Mouse (Mus musculus) kidney, postnatal 14 days (tissue): ENCODE measurements at regions not wholly inside any gene's neighbourhood (a gene's known extent, or its start where the extent isn't known, plus 50 kb on each side); places are given as distances from the start of the nearest gene placed in this dataset.
A peak's percentile ranks its signal among the peaks of the same experiment; 100 is the strongest.

Source experiments
- DNase-seq: peaks from one replicate; pipeline ENCODE4 v3.0.0; 2022; ENCODE audit warnings: mixed read lengths

DNA sequence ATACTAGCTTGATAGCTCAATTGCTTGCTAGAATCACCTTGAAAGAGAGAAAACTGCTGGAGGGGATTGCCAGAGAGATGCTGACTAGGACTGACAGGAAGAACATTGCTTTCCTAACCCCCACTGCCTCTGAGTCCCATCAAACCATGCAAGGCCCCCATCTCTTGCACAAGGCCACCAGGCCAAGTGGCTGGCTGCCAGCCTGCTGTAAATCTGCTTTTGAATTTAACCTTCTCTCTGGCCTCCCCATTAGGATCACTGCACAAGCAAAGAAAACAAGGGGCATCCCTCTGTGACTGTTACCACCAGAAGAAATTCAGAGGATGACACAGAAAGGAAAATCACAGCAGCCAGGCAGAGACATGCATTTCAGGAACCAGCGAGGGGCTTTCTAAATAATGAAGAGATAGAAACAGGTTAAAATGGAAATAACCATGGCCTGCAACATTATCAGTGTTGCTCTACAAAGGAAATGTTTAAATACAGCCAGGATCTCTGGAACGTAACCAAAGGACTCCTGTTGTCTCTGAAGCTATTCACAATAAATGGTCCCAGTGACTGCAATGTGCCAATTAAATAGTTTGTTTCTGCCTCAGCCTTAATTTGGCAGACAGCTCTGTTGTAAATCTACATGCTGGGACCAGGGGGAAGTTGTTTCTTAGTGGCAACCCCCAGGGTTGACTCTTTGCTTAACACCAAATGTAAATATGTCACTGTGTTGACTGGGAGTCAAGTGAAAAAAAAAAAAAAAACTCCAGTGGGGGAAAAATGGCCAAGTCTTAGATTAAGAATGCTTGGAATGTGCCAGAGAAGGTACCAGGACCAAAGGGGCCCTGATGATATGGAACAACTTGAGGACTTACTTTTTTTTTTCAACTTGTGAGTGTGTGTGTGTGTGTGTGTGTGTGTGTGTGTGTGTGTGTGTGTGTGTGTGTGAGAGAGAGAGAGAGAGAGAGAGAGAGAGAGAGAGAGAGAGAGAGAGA, 233.9 kb upstream of the Epha4 start:
- DNase-seq, result peak; percentile 73

- DNase-seq, result no peak
Observed at GRCm38 (mm10) chr1:77732099-77732498, 217.2 kb upstream of the Epha4 start.

DNA sequence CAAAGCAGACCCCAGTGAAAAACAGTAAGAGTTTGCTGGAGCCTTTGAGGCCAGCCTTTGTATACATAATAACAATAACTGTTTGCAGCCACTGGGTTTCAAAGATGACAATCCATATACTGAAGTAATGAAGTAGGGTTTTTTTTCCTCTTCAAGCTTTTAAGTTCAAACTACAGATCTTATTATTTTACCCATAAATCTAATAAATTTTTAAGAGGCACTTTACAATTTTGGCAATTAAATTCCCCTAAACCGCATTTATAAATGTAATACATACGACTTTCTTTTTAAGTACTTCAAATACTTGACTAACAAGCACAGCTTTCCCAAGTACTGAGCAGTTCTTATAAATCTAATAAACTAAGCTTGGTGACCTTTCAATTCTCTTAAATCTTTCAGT, 212.7 kb upstream of the Epha4 start:
- no peak for DNase-seq

DNA sequence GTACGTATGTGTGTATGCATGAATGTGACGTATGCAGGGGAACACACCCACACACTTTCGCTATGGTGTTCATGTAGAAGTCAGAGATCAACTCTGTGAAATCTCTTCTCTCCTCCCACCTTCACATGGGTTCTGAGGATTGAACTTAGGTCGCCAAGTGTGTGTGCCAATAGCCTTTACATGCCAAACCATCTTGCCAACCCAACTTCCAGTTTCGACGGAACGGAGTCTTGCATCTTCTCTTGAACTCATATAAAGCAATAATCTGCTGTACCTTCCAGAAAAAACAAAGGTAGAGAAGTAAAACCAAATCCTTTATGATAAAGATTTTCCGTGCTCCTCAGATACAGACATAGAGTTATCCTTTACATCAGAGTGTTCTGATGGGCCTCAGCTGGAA, 208.4 kb upstream of the Epha4 start:
- no peak for DNase-seq

DNA sequence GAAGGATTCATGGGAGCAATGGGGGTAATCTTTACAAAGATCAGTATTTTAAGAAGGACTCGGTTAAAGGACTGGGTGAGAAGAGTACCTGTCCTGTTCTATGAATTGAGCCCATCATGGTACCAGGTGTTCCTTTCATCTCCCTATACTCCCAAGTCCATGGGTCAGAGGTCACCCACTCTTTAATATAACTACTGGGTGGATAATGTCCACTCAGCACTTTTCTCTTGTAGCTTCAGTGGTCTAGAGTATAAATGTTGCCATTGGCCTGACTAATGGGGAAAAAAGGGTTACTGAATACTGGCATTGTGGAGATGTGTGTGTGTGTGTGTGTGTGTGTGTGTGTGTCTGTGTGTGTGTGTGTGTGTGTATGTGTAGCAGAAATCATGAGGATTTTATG, 206.0 kb upstream of the Epha4 start:
- no peak for DNase-seq

- DNase-seq, result no peak
Observed at GRCm38 (mm10) chr1:77713001-77713400, 198.1 kb upstream of the Epha4 start.

DNA sequence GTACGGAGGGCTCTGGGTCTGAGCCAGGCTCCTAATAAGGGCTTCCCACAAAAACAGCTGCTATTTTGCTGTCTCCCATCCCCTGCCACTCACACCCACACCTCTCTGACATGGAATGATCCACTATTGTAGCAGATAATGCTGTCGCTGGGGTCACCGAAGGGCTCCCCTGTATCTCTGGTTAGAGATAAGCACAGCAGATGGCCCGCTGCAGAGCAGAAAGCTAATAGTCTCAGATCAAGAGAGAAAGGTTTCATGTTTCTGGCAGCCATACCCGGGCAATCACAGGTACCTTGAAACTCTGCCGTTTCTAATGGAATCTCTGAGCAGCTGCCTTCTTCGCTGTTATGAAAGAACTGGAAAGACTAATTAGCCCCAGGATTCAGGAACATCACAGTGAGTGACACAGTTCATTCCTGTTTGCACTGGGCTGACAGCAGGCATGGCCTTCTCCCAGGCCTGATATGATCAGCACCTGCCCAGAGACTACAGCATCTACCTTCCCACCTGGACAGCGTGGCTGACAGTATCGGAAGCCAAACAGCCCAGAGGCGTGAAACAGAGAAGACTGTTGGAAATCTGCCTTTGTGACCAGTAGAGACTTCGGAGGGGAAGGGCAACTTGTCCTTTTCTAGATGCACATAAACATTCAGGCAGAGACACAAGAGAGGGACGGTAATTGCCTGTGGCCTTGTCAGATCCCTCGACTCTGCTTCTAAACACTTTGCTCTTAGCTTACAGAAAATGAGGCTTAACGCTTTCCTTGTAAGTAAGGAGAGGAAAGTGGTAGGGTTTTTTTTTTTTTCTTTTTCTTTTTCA, 193.5 kb upstream of the Epha4 start:
- DNase-seq, result no peak

DNA sequence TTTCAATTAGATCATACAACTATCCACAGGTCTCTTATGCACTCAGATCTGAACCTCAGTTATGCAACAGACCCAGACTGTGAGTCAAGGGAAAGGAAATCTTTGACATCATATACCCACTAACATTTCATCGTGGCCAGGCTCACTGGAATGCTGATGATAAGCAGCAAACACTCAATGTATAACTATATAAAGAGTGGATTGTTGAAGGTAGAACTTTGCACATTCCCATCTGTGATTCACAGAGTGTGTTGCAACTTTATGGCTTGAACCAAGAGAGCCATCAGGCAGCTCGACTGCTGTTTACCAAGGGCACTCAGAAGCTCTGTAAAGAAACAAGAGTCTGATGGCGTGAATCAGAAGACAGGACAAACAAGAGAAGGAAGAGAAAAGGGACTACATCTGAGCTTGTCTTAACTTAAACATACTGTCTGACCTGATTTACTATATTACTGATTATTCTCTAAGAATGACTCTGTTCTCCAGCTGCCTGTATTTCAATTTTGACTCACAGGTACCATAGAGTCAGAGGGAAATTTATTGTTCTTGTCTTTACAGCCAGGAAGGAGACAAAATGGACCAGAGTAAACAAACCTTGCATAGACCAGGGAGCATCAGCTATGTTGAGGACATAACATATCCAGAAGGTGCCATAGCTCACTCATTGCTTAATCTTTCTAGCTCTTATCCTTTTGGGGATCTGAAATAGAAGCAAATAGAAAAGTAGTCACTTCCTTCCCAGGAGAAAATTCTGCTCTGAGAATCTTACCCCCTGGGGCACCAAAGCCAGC, 180.5 kb upstream of the Epha4 start:
- DNase-seq, result no peak

- no peak for DNase-seq
Observed at GRCm38 (mm10) chr1:77663345-77663744, 148.5 kb upstream of the Epha4 start.

- DNase-seq, result no peak
Observed at GRCm38 (mm10) chr1:77660436-77660835, 145.5 kb upstream of the Epha4 start.

DNA sequence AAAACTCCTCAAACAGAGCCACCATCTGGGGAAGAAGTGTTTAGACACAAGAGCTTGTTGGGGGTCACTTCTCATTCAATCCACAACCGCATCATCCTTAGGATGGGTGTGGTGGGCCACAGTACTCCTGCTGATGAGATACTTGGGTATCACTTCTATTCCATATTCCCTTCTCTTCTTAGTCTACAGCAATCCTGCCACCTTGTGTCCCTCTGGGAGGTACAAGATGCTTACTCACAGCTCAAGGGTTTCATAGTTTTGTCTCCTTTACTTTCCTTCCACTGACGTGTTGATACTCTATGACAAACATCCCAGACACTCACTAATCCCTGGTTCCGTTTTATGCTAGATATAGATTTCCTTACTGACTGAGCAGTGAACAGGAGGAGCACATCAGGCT, 122.1 kb upstream of the Epha4 start:
- DNase-seq, result no peak

- no peak for DNase-seq
Observed at GRCm38 (mm10) chr1:77629496-77630281, 114.8 kb upstream of the Epha4 start.

DNA sequence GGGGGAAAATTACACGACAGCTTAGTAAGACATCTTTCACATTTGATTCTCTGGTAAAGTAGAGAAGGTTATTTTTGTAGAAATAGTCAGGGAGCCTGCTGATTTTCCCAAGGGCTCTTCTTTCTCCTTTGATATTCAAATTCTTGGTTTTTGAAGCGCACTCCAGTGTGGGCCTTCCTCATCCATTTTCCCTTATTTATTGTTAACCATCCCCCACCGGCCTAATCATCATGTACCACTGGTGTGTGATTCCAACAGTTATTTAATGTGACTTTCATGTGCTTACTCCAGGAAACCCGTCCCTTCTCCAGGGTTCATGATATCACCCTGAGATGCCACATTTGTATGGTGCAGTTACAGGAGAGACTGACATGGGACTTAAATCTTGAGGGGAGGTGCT, 114.0 kb upstream of the Epha4 start:
- DNase-seq, result no peak

GRCm38 (mm10) chr1:77617490-77617889, 102.6 kb upstream of the Epha4 start:
- DNase-seq, result peak; percentile 5

GRCm38 (mm10) chr1:77600509-77600908, 85.6 kb upstream of the Epha4 start:
- DNase-seq, result no peak

- DNase-seq, result no peak
Observed at GRCm38 (mm10) chr1:77592649-77593048, 77.8 kb upstream of the Epha4 start.

DNA sequence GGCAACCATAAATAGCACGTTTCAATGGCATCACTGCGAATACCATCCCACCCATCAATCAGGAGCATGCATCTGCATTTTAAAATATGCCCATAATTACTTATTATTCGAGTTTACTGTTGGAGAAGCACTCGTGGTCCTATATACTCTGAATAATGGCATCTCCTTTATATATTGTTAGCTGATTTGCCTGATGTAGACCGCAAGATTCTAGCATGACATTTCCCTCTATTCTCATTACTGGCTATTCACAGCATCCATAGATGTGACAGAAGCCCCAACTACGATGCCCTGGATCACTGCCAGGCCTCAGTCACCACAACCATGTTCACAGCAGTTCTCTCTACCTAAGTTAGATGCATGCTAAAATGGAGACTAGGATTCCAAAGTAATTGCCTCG, 77.4 kb upstream of the Epha4 start:
- DNase-seq, result no peak

DNA sequence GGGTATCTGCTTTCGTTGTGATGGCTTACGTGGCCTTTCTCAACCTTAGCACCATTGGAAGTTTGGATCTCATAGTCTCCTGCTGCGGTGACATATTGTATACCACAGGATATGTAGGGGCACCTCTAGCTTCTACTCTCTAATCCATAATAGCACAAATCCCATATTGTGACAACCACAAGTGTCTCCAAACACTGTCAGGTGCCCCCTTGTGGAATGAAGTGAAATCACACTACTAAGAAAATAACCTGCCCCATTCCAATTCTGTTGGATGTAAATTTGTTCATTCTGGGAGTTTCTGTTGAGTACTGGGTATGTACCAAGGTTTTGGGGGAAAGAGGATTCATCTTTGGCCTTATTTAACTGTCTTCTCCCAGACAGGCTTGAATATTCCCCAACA, 74.5 kb upstream of the Epha4 start:
- DNase-seq, result no peak

GRCm38 (mm10) chr1:77585520-77585919, 70.6 kb upstream of the Epha4 start:
- DNase-seq, result no peak

DNA sequence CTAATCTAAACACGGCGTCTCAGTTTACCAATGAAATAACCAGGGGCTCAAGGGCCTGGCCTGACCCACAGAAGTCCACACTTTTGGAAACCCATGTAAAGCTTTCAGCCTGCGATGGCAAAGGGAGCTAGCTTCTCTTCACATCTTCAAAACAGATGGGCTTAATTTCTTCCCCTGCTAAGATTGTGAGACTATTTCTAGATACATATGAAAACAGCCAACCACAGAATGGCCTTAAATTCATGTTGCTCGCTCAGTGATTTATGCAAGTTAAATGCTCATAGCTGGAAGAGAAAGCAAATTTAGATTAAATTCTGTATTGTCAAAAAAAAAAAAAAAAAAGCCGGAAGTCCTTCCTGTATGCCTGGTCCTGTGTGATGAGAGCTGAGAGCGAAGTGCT, 53.2 kb upstream of the Epha4 start:
- no peak for DNase-seq

- no peak for DNase-seq
Observed at GRCm38 (mm10) chr1:77567657-77568056, 52.8 kb upstream of the Epha4 start.
